Mouse (Mus musculus) spleen, postnatal 14 days (tissue): ENCODE data around the gene Adap1.
"Not testable (repeated sequence)": the region's sequence is repeated elsewhere in the genome, so short reads cannot be mapped to it uniquely, and the experiment has no call there.

Experiments
- DNase-seq, 2 experiments: peaks; one replicate each; pipeline ENCODE4 v3.0.0; 2021 to 2022; ENCODE audit warnings: low spot score in 2 of 2

Adap1 gene

GRCm38 (mm10) chr5:139351134-139351533 lies 25.7 kb upstream of the Adap1 start, which contains the start of gene Cox19:
Gene Cox19, minus strand, starts transcription at chr5:139351418.
- DNase-seq: no peak

GRCm38 (mm10) chr5:139349713-139350112 lies 24.3 kb upstream of the Adap1 start:
- no peak for DNase-seq

- no peak for DNase-seq
Measured at GRCm38 (mm10) chr5:139347225-139347624, 21.8 kb upstream of the Adap1 start.

- no peak for DNase-seq
Measured at GRCm38 (mm10) chr5:139345364-139345714, 19.9 kb upstream of the Adap1 start.

GRCm38 (mm10) chr5:139344687-139345363 lies 19.4 kb upstream of the Adap1 start:
- peak; percentile 96 to 97 for DNase-seq

- peak; percentile 67 to 78 for DNase-seq
Measured at GRCm38 (mm10) chr5:139344021-139344686, 18.7 kb upstream of the Adap1 start.

- no peak for DNase-seq
Measured at GRCm38 (mm10) chr5:139338891-139339290, 13.5 kb upstream of the Adap1 start.

GRCm38 (mm10) chr5:139338403-139338802 lies 13.0 kb upstream of the Adap1 start:
- DNase-seq: no peak

GRCm38 (mm10) chr5:139337826-139338370 lies 12.5 kb upstream of the Adap1 start:
- DNase-seq: no peak

GRCm38 (mm10) chr5:139335634-139336033 lies 10.2 kb upstream of the Adap1 start:
- DNase-seq: no peak

GRCm38 (mm10) chr5:139334394-139334793 lies 9.0 kb upstream of the Adap1 start:
- not testable (repeated sequence) for DNase-seq

GRCm38 (mm10) chr5:139333301-139334013 lies 8.0 kb upstream of the Adap1 start:
- no peak for DNase-seq

GRCm38 (mm10) chr5:139332590-139333272 lies 7.3 kb upstream of the Adap1 start:
- DNase-seq: no peak

- peak; percentile 56 to 76 for DNase-seq
Measured at GRCm38 (mm10) chr5:139331742-139332141, 6.3 kb upstream of the Adap1 start.

GRCm38 (mm10) chr5:139330766-139331165 lies 5.3 kb upstream of the Adap1 start:
- DNase-seq: no peak

- no peak for DNase-seq
Measured at GRCm38 (mm10) chr5:139327634-139328020, 2.2 kb upstream of the Adap1 start.

GRCm38 (mm10) chr5:139326986-139327633 lies 1.7 kb upstream of the Adap1 start:
- no peak for DNase-seq

GRCm38 (mm10) chr5:139326111-139326696 lies 782 bp upstream of the Adap1 start:
- DNase-seq: no peak

- DNase-seq: peak; percentile 25 to 50
Measured at GRCm38 (mm10) chr5:139324691-139325394, 579 bp downstream of the Adap1 start.

- no peak for DNase-seq
Measured at GRCm38 (mm10) chr5:139324045-139324491, 1.4 kb downstream of the Adap1 start.
